Mouse (Mus musculus) bone marrow macrophage, adult 2 months (primary cell): ENCODE measurements at regions not wholly inside any gene's neighbourhood (a gene's known extent, or its start where the extent isn't known, plus 50 kb on each side); places are given as distances from the start of the nearest gene placed in this dataset.

Experiments
- CTCF ChIP-seq: IDR thresholded peaks from 2 replicates; pipeline ENCODE4 v1.5.1; 2012; ENCODE audit warnings: low read depth, mild to moderate bottlenecking, low read length, moderate library complexity
- POLR2A ChIP-seq: IDR thresholded peaks from 2 replicates; pipeline ENCODE4 v1.6.1; 2012; ENCODE audit warnings: mild to moderate bottlenecking, low read depth, low read length, borderline replicate concordance

GRCm38 (mm10) chr4:84067931-84068575, 542.7 kb downstream of the Ccdc171 start:
- TF ChIP-seq CTCF (no peak), POLR2A (no peak)
